Mouse (Mus musculus) midbrain, embryonic 13.5 days (tissue): ENCODE measurements around the gene Vsig10l. TPM values are rescaled to one million over a fixed set of nuclear protein-coding genes. Genes with fewer than 3 reads are reported as not detected.

ENCODE experiments used
- ATAC-seq: fragments of 200-750 bp; cut with Nextera tagmentation; 2 replicates; pipeline ENCODE4 v1.8.0; 2017; ENCODE audit warnings: mild to moderate bottlenecking, moderate TSS enrichment, moderate library complexity
- H3K27ac ChIP-seq: fragments of 300-500 bp; sonication (generic); 2 replicates; pipeline ENCODE4 v1.5.1; 2015; ENCODE audit warnings: inconsistent platforms, mild to moderate bottlenecking, moderate library complexity
- H3K27me3 ChIP-seq: fragments of 300-500 bp; sonication (generic); 2 replicates; pipeline ENCODE4 v1.6.1; 2015; ENCODE audit warnings: mild to moderate bottlenecking, inconsistent platforms
- H3K36me3 ChIP-seq: fragments of 300-500 bp; sonication (generic); 2 replicates; pipeline ENCODE4 v1.6.1; 2015; ENCODE audit warnings: mild to moderate bottlenecking, inconsistent platforms
- H3K4me1 ChIP-seq: fragments of 300-500 bp; sonication (generic); replicated peaks from 2 replicates; pipeline ENCODE4 v1.6.1; 2015; ENCODE audit warnings: inconsistent platforms
- H3K4me2 ChIP-seq: fragments of 300-500 bp; sonication (generic); replicated peaks from 2 replicates; pipeline ENCODE4 v1.6.1; 2015; ENCODE audit warnings: moderate library complexity, mild to moderate bottlenecking, inconsistent platforms
- H3K4me3 ChIP-seq: fragments of 300-500 bp; sonication (generic); replicated peaks from 2 replicates; pipeline ENCODE4 v1.5.1; 2015; ENCODE audit warnings: mild to moderate bottlenecking, inconsistent platforms
- H3K9ac ChIP-seq: fragments of 300-500 bp; sonication (generic); replicated peaks from 2 replicates; pipeline ENCODE4 v1.6.1; 2015; ENCODE audit warnings: mild to moderate bottlenecking, inconsistent platforms
- H3K9me3 ChIP-seq: fragments of 300-500 bp; sonication (generic); 2 replicates; pipeline ENCODE4 v1.6.1; 2016; ENCODE audit warnings: mild to moderate bottlenecking, inconsistent platforms
- WGBS: fragments of 180-500 bp; shearing (Covaris S2); methylation state at CpG from one replicate; pipeline ENCODE4 v1.1.7; 2015; 5-methylcytosine and 5-hydroxymethylcytosine counted together
- polyA plus RNA-seq: library from polyadenylated mRNA; unstranded; fragments of >200 nt; fragmentation: Nextera tagmentation; extraction: Ambion mirVana; gene quantifications from 2 replicates; pipeline ENCODE4 v1.2.1, GENCODE M21; 2015

Gene Vsig10l
- polyA plus RNA-seq = 7.8 and 10.3 TPM in 2 replicates

GRCm38 (mm10) chr7:43462851-43463250 lies at the start of gene Vsig10l:
TSS of gene Vsig10l (plus strand) at chr7:43463151.
- peaks cover 5% of the 10 kb centered on the region for H3K36me3 ChIP-seq

GRCm38 (mm10) chr7:43417298-43417697 lies 45.7 kb upstream of the Vsig10l start:
- Histone ChIP-seq H3K36me3 (no peaks in the 10 kb centered on the region), H3K9me3 (peaks cover 5% of the 10 kb centered on the region; the same call in 1 of the 2 replicates), H3K4me3 (no peak overlapping the region), H3K9ac (no peak overlapping the region), H3K4me2 (no peak overlapping the region), H3K4me1 (no peaks in the 10 kb centered on the region), H3K27me3 (no peaks in the 10 kb centered on the region), H3K27ac (no peak overlapping the region)
- WGBS = 88% methylated on average over 10 of the region's 10 CpGs
- no peak for ATAC-seq

More at GRCm38 (mm10) chr7:43462851-43463250, at the start of gene Vsig10l:
- Histone ChIP-seq H3K4me1 (peaks cover 18% of the 10 kb centered on the region), H3K27ac (no peak within 1 kb of the TSS), H3K9ac (no peak within 1 kb of the TSS), H3K27me3 (peaks cover 18% of the 10 kb centered on the region), H3K4me3 (no peak within 1 kb of the TSS), H3K9me3 (no peaks in the 10 kb centered on the region), H3K4me2 (no peak within 1 kb of the TSS)
- ATAC-seq = no peak
- 69% methylated on average over 4 of the region's 4 CpGs for WGBS

GRCm38 (mm10) chr7:43422995-43423617 lies 39.8 kb upstream of the Vsig10l start:
- peak overlapping the region; percentile 36 for H3K4me2 ChIP-seq
- no peak overlapping the region for H3K4me3 ChIP-seq

GRCm38 (mm10) chr7:43423991-43424625 lies 38.8 kb upstream of the Vsig10l start:
- Histone ChIP-seq H3K36me3 (no peaks in the 10 kb centered on the region), H3K27ac (no peak overlapping the region), H3K9ac (no peak overlapping the region), H3K27me3 (no peaks in the 10 kb centered on the region), H3K4me2 (no peak overlapping the region), H3K4me3 (no peak overlapping the region), H3K4me1 (peaks cover 4% of the 10 kb centered on the region; the same call in 1 of the 2 replicates), H3K9me3 (no peaks in the 10 kb centered on the region)
- 55% methylated on average over 3 of the region's 3 CpGs for WGBS
- no peak for ATAC-seq

More at GRCm38 (mm10) chr7:43422995-43423617, 39.8 kb upstream of the Vsig10l start:
- no peak overlapping the region; the same call in 1 of the 2 replicates for H3K9ac ChIP-seq
- peak; percentile 97 for ATAC-seq
- no peak overlapping the region for H3K27ac ChIP-seq
- H3K9me3 ChIP-seq = no peaks in the 10 kb centered on the region
- H3K36me3 ChIP-seq = no peaks in the 10 kb centered on the region
- peaks cover 4% of the 10 kb centered on the region; the same call in 1 of the 2 replicates for H3K4me1 ChIP-seq
- no peaks in the 10 kb centered on the region for H3K27me3 ChIP-seq
- 10% methylated on average over 11 of the region's 11 CpGs for WGBS

- no peak within 1 kb of the TSS for H3K4me3 ChIP-seq
- no peak within 1 kb of the TSS for H3K4me2 ChIP-seq
- H3K9ac ChIP-seq = no peak within 1 kb of the TSS
- no peaks in the 10 kb centered on the region for H3K36me3 ChIP-seq
- ATAC-seq = no peak
- no peaks in the 10 kb centered on the region for H3K9me3 ChIP-seq
- WGBS = 86% methylated on average over 8 of the region's 8 CpGs
- no peaks in the 10 kb centered on the region for H3K27me3 ChIP-seq
- no peak within 1 kb of the TSS for H3K27ac ChIP-seq
- H3K4me1 ChIP-seq = peaks cover 4% of the 10 kb centered on the region; the same call in 1 of the 2 replicates
Observed at GRCm38 (mm10) chr7:43427406-43427805, 35.5 kb upstream of the Vsig10l start, which contains the start of gene Lim2. TSS of gene Lim2 (plus strand) at chr7:43427670.

GRCm38 (mm10) chr7:43429500-43429899 lies 33.5 kb upstream of the Vsig10l start:
- WGBS = 65% methylated on average over 4 of the region's 4 CpGs
- Histone ChIP-seq H3K36me3 (no peaks in the 10 kb centered on the region), H3K4me2 (no peak overlapping the region), H3K4me1 (no peaks in the 10 kb centered on the region), H3K27ac (no peak overlapping the region), H3K27me3 (no peaks in the 10 kb centered on the region), H3K4me3 (no peak overlapping the region), H3K9me3 (no peaks in the 10 kb centered on the region), H3K9ac (no peak overlapping the region)
- ATAC-seq = no peak

- WGBS = 73% methylated on average over 4 of the region's 4 CpGs
- Histone ChIP-seq H3K9me3 (no peaks in the 10 kb centered on the region), H3K27me3 (no peaks in the 10 kb centered on the region), H3K9ac (no peak overlapping the region), H3K27ac (no peak overlapping the region), H3K4me2 (no peak overlapping the region), H3K36me3 (no peaks in the 10 kb centered on the region), H3K4me3 (no peak overlapping the region), H3K4me1 (no peaks in the 10 kb centered on the region)
- ATAC-seq = no peak
Observed at GRCm38 (mm10) chr7:43432891-43433290, 30.1 kb upstream of the Vsig10l start.

- Histone ChIP-seq H3K4me3 (no peak overlapping the region), H3K27me3 (peaks cover 3% of the 10 kb centered on the region; the same call in 1 of the 2 replicates), H3K27ac (no peak overlapping the region), H3K9ac (no peak overlapping the region), H3K9me3 (no peaks in the 10 kb centered on the region), H3K36me3 (no peaks in the 10 kb centered on the region), H3K4me2 (no peak overlapping the region), H3K4me1 (no peaks in the 10 kb centered on the region)
- no peak for ATAC-seq
- 72% methylated on average over 5 of the region's 5 CpGs for WGBS
Observed at GRCm38 (mm10) chr7:43434676-43435075, 28.3 kb upstream of the Vsig10l start.

GRCm38 (mm10) chr7:43436341-43437255 lies 26.4 kb upstream of the Vsig10l start, which contains the start of gene Nkg7:
TSS of gene Nkg7 (plus strand) at chr7:43437073.
- Histone ChIP-seq H3K4me2 (no peak within 1 kb of the TSS), H3K9me3 (no peaks in the 10 kb centered on the region), H3K4me3 (no peak within 1 kb of the TSS), H3K27ac (no peak within 1 kb of the TSS), H3K27me3 (peaks cover 3% of the 10 kb centered on the region; the same call in 1 of the 2 replicates), H3K36me3 (no peaks in the 10 kb centered on the region), H3K9ac (no peak within 1 kb of the TSS), H3K4me1 (no peaks in the 10 kb centered on the region)
- no peak for ATAC-seq
- WGBS = 82% methylated on average over 10 of the region's 10 CpGs

- Histone ChIP-seq H3K4me2 (no peak overlapping the region), H3K36me3 (no peaks in the 10 kb centered on the region), H3K4me1 (peaks cover 10% of the 10 kb centered on the region), H3K4me3 (no peak overlapping the region), H3K9me3 (no peaks in the 10 kb centered on the region), H3K27me3 (peaks cover 3% of the 10 kb centered on the region; the same call in 1 of the 2 replicates), H3K27ac (no peak overlapping the region), H3K9ac (no peak overlapping the region)
- ATAC-seq = no peak
- WGBS = 84% methylated on average over 4 of the region's 4 CpGs
Observed at GRCm38 (mm10) chr7:43438611-43439010, 24.3 kb upstream of the Vsig10l start.

GRCm38 (mm10) chr7:43440482-43440881 lies 22.5 kb upstream of the Vsig10l start, which contains the start of gene Cldnd2:
TSS of gene Cldnd2 (plus strand) at chr7:43440782.
- H3K9me3 ChIP-seq = no peaks in the 10 kb centered on the region
- no peak within 1 kb of the TSS for H3K4me2 ChIP-seq
- WGBS = 80% methylated on average over 6 of the region's 6 CpGs
- peaks cover 3% of the 10 kb centered on the region; the same call in 1 of the 2 replicates for H3K27me3 ChIP-seq
- ATAC-seq = no peak
- H3K36me3 ChIP-seq = no peaks in the 10 kb centered on the region
- no peak within 1 kb of the TSS for H3K9ac ChIP-seq
- H3K4me1 ChIP-seq = peaks cover 20% of the 10 kb centered on the region
- no peak within 1 kb of the TSS for H3K27ac ChIP-seq
- no peak within 1 kb of the TSS for H3K4me3 ChIP-seq
